Mouse (Mus musculus) erythroblast, embryonic 14.5 days (primary cell): ENCODE data around the gene Ndufs2. TPM values are rescaled to one million over a fixed set of nuclear protein-coding genes. Genes with fewer than 3 reads are reported as not detected.
A peak's percentile ranks its signal among the peaks of the same experiment; 100 is the strongest.

Experiments
- H3K27me3 ChIP-seq: 2 replicates; pipeline ENCODE4 v1.6.1; 2012; ENCODE audit warnings: inconsistent platforms; ENCODE audit not compliant: control insufficient read depth
- H3K36me3 ChIP-seq: 2 replicates; pipeline ENCODE4 v1.6.1; 2012; ENCODE audit warnings: mild to moderate bottlenecking, inconsistent platforms; ENCODE audit not compliant: control insufficient read depth
- H3K4me1 ChIP-seq: 2 replicates; pipeline ENCODE4 v1.6.1; 2012; ENCODE audit warnings: inconsistent platforms; ENCODE audit not compliant: control insufficient read depth
- H3K4me3 ChIP-seq: replicated peaks from 2 replicates; pipeline ENCODE3; 2012; ENCODE audit warnings: moderate library complexity, mild to moderate bottlenecking, inconsistent platforms
- H3K9me3 ChIP-seq: 2 replicates; pipeline ENCODE4 v1.6.1; 2012; ENCODE audit warnings: low read length, inconsistent platforms, mixed read lengths; ENCODE audit not compliant: control insufficient read depth
- GATA1 ChIP-seq: IDR thresholded peaks from 2 replicates; pipeline ENCODE4 v1.6.1; 2012; ENCODE audit warnings: low read length, inconsistent platforms, mixed read lengths
- TAL1 ChIP-seq: IDR thresholded peaks from 3 replicates; pipeline ENCODE4 v1.6.1; 2012; ENCODE audit warnings: low read length, inconsistent platforms, mixed read lengths
- polyA plus RNA-seq: library from polyadenylated mRNA; stranded (reverse); fragments of >175 nt; gene quantifications from 2 replicates; pipeline ENCODE4 v1.2.3, GENCODE M21; 2012

Ndufs2 gene
- polyA plus RNA-seq, 1 experiment: 7.5 TPM

DNA sequence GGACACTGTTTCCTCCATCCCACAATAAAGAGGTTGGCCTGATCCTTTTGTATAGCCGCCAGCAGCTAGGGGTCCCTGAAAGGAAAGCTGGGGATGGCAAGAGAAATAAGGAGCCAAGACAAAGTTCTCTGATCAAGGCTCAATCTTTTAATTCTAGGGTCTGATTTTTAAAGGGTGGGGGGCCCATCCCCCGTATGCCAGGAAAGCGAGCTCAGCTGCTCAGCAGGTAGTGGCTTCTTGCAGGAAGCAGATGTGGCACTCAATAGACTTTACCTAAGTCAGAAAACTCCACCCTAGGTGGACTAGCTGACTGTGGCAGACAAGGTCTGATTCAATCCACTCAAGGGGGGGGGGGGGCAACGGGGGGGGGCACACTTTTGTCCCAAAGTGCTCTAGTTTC lies 24.4 kb downstream of the Ndufs2 start:
- Histone ChIP-seq H3K36me3 (no peaks in the 10 kb centered on the region; the same call in 1 of the 2 replicates), H3K4me3 (no peak overlapping the region), H3K9me3 (no peaks in the 10 kb centered on the region), H3K4me1 (peaks cover 16% of the 10 kb centered on the region), H3K27me3 (no peaks in the 10 kb centered on the region; the same call in 1 of the 2 replicates)
- no peak for TF ChIP-seq TAL1
- TF ChIP-seq GATA1: no peak

DNA sequence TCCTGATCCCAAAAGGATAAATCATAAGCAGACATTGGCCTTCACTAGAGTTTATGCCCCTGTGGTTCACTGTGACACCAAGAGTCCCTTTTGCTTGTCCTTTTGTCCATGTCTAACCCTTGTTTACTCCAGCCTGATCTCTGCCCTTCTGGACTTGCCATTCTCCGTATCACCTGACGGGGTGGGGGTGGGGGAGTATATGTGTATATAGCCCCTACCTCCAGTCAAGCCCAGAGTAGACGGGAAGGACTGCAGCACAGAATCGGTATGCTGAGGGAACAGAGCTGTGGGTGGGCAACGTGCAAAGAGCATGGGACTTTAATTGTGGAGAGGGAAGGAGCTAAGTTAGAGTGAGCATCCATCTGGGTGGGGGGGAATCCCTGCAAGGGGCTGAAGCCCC lies 26.3 kb downstream of the Ndufs2 start, which contains the start of gene Apoa2:
Gene Apoa2 (plus strand): TSS at position 198 of the 400 bp plus-strand sequence.
- peaks cover 27% of the 10 kb centered on the region for H3K4me1 ChIP-seq

DNA sequence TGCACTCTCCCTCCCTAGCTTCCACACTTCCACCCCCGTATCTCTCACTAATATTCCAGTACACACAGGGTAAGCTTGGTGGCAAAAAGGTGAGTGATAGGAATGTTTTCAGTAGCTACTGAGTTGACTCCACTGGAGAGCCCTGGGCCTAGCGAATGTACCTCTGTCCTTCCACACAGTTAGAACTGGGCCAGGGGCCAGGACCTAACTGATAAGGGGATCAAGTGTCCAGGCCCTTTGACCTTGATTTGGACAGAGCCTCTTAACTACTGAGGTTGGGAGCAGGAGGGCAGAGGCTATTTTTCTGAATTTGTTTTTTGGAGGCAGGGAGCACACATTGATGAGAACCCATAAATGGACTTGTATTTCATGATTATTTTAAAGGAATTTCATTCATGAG lies 27.4 kb downstream of the Ndufs2 start:
- peaks cover 17% of the 10 kb centered on the region for H3K36me3 ChIP-seq
- H3K27me3 ChIP-seq: no peaks in the 10 kb centered on the region; the same call in 1 of the 2 replicates
- no peak for TF ChIP-seq GATA1
- TF ChIP-seq TAL1: no peak
- H3K9me3 ChIP-seq: no peaks in the 10 kb centered on the region
- H3K4me1 ChIP-seq: peaks cover 27% of the 10 kb centered on the region
- no peak overlapping the region for H3K4me3 ChIP-seq

More for the DNA sequence above, 26.3 kb downstream of the Ndufs2 start, which contains the start of gene Apoa2:
- no peak for TF ChIP-seq GATA1
- TF ChIP-seq TAL1: no peak
- peak within 1 kb of the TSS; percentile 52 for H3K4me3 ChIP-seq
- peaks cover 8% of the 10 kb centered on the region for H3K36me3 ChIP-seq
- no peaks in the 10 kb centered on the region for H3K9me3 ChIP-seq
- H3K27me3 ChIP-seq: no peaks in the 10 kb centered on the region; the same call in 1 of the 2 replicates

DNA sequence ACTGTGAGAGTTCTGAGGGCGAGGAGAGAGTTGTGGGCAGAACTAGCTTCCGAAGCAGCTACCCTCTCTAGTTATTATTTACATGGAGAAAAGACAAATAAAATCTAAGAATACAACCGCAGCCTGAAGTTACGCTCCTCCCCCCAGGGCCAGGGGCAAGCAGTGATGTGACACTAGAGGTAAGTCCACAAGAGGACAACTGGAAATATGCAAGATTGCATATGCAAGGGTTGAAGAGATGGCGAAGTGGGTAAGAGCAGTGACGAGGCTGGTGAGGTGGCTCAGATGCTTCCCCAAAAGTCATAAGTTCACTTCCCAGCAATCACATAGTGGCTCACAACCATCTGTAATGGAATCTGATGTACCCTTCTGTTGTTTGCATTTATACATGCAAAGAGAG lies 28.0 kb downstream of the Ndufs2 start:
- Histone ChIP-seq H3K9me3 (no peaks in the 10 kb centered on the region), H3K27me3 (no peaks in the 10 kb centered on the region; the same call in 1 of the 2 replicates), H3K36me3 (peaks cover 21% of the 10 kb centered on the region), H3K4me3 (peak overlapping the region; percentile 79), H3K4me1 (peaks cover 27% of the 10 kb centered on the region)
- TF ChIP-seq TAL1 (no peak), GATA1 (no peak)

DNA sequence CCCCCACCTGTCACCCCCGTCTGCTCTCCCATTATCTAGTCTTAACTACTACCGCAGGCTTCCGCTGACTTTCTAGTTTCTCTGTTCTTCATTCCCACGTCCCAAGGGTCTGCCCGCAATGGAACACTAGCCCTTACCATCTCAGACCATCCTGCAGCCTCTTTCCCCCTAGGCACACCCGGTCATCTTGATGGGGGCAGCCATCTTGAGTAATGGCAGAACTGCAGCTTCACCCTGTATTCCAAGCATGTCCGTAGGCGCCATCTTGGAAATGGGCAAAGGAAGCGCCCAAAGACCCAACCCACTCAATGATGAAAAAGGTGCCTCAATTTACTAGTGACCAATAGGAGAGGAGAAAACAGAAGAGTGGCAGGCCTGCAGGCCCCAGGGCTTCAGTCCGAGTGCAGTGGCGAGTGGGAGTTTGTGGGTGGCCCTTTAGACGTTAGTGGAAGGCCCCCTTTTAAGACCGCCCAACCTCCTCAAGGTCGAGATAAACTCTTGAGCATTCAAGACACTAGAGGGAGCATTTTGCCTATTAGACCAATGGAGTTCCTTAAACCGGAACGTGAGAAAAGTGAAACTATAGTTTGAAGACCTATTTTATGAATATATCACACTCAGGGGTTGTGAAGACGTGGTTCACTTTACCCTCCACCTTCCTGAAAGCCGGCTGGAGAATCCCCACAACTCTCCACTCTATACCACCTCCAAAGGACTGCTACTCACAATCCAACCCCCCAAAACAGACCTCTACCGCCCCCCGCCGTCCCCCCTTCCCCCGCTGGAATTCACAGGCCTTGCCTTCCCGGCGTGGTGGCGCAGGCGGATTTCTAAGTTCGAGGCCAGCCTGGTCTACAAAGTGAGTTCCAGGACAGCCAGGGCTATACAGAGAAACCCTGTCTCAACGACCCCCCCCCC lies 28.7 kb downstream of the Ndufs2 start, which contains the start of gene Tomm40l:
Gene Tomm40l (minus strand): TSS at position 277 of the 918 bp plus-strand sequence.
- TF ChIP-seq TAL1: no peak
- TF ChIP-seq GATA1: no peak

DNA sequence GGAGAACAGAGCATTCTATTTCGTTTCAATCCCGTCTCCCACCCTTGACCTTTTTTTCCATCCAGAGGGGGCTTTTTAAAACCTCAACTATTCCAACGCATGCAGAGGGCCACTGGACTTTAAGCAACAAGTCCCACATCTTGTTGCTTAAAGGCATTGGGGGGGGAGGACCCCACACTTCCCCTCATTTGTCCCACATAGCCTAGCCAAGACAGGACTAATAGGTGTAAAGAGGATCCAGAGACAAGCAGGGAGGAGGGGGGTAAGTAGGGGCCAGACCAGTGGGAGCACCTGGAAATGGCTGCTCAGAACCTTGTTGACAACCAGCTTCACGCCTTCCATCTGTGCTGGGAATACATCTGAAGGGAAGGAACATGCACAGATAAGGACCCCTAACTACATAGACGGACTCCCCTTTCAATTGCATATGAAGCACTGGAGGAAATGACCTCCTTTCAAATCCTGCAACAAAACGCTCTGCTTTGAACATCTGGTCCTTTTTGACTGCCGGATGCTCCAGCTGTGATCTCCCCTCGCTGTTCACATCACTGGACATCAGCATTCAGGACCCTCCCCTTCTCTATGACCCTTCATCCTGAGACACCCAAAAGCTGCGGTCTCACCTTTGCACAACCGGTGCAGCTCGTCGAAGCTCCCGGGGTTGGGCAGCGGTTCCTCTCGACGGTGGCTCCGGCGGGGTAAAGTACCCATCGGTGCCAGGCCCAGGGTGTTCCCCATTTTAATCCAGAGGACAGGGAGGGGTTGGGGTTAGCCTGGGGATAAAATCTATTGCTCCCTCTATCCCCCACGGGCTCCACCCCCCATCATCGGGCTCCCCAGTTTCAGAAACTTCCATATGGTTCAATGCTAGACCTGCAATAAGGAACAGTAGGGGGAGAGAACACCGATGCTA lies 29.7 kb downstream of the Ndufs2 start:
- peaks cover 24% of the 10 kb centered on the region for H3K36me3 ChIP-seq
- TF ChIP-seq GATA1: no peak
- no peak for TF ChIP-seq TAL1
- no peaks in the 10 kb centered on the region; the same call in 1 of the 2 replicates for H3K27me3 ChIP-seq
- H3K4me3 ChIP-seq: peak overlapping the region; percentile 79
- H3K9me3 ChIP-seq: no peaks in the 10 kb centered on the region
- H3K4me1 ChIP-seq: peaks cover 36% of the 10 kb centered on the region

More for the DNA sequence above, 28.7 kb downstream of the Ndufs2 start, which contains the start of gene Tomm40l:
- H3K4me3 ChIP-seq: peak within 1 kb of the TSS; percentile 79
- peaks cover 24% of the 10 kb centered on the region for H3K36me3 ChIP-seq
- peaks cover 27% of the 10 kb centered on the region for H3K4me1 ChIP-seq
- H3K9me3 ChIP-seq: no peaks in the 10 kb centered on the region
- no peaks in the 10 kb centered on the region; the same call in 1 of the 2 replicates for H3K27me3 ChIP-seq

DNA sequence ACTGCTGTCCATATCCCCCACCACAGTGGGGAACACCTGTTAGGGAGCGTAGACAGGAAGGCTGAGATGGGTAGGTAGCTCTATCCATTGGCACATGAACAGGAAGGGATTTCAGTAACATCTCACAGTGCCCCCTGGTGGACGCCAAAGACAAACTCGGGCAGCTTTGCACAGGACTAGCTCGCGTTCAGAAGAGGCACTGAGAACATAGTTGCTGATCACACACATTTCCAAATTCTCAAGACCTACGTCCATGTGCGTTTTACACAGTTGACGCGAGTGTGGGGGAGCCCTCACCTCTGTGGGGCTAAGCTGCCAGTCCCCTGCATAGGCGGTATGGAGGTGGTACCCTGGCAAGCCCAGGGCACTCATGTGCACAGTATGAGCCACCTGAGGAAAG lies 30.3 kb downstream of the Ndufs2 start:
- H3K4me3 ChIP-seq: peak overlapping the region; percentile 79
- peaks cover 24% of the 10 kb centered on the region for H3K36me3 ChIP-seq
- H3K4me1 ChIP-seq: peaks cover 42% of the 10 kb centered on the region
- H3K27me3 ChIP-seq: no peaks in the 10 kb centered on the region; the same call in 1 of the 2 replicates
- H3K9me3 ChIP-seq: no peaks in the 10 kb centered on the region
- TF ChIP-seq GATA1 (no peak), TAL1 (no peak)

DNA sequence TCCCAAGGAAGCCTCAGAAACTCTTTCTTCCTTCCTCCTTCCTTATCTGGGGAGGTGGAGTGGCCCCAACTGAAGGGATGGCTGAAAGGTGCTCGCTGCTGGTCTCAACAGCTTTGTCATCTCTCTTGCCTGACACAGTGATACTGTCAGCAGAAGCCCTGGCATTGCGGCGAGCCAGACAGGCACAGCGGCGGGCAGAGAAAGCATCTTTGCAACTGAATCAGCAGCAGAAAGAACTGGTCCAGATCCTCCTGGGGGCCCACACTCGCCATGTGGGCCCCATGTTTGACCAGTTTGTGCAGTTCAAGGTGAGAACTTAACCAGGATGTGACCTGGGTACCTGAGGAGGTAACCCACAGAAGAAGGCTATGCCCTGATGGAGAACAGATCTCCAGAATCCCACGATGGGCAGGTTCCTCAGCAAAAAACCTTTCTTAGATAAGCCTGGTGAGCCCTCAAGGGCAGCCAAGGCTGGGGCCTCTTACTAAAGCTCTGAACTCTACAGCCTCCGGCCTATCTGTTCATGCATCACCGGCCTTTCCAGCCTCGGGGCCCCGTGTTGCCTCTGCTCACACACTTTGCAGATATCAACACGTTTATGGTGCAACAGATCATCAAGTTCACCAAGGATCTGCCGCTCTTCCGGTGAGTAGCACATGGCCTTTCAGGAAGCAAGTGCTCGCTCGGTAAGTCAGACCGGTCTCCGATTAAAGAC lies 34.8 kb downstream of the Ndufs2 start:
- H3K4me3 ChIP-seq: no peak overlapping the region
- peaks cover 24% of the 10 kb centered on the region for H3K36me3 ChIP-seq
- H3K9me3 ChIP-seq: no peaks in the 10 kb centered on the region
- peaks cover 26% of the 10 kb centered on the region for H3K4me1 ChIP-seq
- TF ChIP-seq GATA1: no peak
- no peak for TF ChIP-seq TAL1
- 0 out of 2 replicates have a peak, but pooled peaks cover 2% of the 10 kb centered on the region for H3K27me3 ChIP-seq
